Mouse (Mus musculus) lung, postnatal 0 days (tissue): ENCODE measurements around the gene Olfr1156. TPM values are rescaled to one million over a fixed set of nuclear protein-coding genes. Genes with fewer than 3 reads are reported as not detected.

Source experiments
- ATAC-seq: fragments of 200-750 bp; cut with Nextera tagmentation; 2 replicates; pipeline ENCODE4 v1.8.0; 2017; ENCODE audit warnings: moderate library complexity
- DNase-seq: peaks from one replicate; pipeline ENCODE4 v3.0.0-alpha.2; 2016; ENCODE audit warnings: low spot score
- H3K27ac ChIP-seq: fragments of 300-500 bp; sonication (generic); 2 replicates; pipeline ENCODE4 v1.5.1; 2014; ENCODE audit warnings: antibody characterized with exemption, mild to moderate bottlenecking, low read length, mixed read lengths
- H3K27me3 ChIP-seq: fragments of 300-500 bp; sonication (generic); replicated peaks from 2 replicates; pipeline ENCODE4 v1.6.1; 2014; ENCODE audit warnings: low read length, mixed read lengths; ENCODE audit not compliant: insufficient read depth
- H3K36me3 ChIP-seq: fragments of 300-500 bp; sonication (generic); 2 replicates; pipeline ENCODE4 v1.6.1; 2014; ENCODE audit warnings: low read length, mixed read lengths; ENCODE audit not compliant: insufficient read depth
- H3K4me1 ChIP-seq: fragments of 300-500 bp; sonication (generic); 2 replicates; pipeline ENCODE4 v1.6.1; 2014; ENCODE audit warnings: antibody characterized with exemption, low read depth, low read length, mixed read lengths; ENCODE audit not compliant: insufficient read depth
- H3K4me2 ChIP-seq: fragments of 300-500 bp; sonication (generic); replicated peaks from 2 replicates; pipeline ENCODE4 v1.6.1; 2014; ENCODE audit warnings: low read depth, mild to moderate bottlenecking, low read length, moderate library complexity, mixed read lengths
- H3K4me3 ChIP-seq: fragments of 300-500 bp; sonication (generic); 2 replicates; pipeline ENCODE4 v1.5.1; 2014; ENCODE audit warnings: low read depth, low read length
- H3K9ac ChIP-seq: fragments of 300-500 bp; sonication (generic); replicated peaks from 2 replicates; pipeline ENCODE4 v1.6.1; 2014; ENCODE audit warnings: low read depth, mild to moderate bottlenecking
- H3K9me3 ChIP-seq: fragments of 300-500 bp; sonication (generic); 2 replicates; pipeline ENCODE4 v1.6.1; 2016; ENCODE audit warnings: low read length, mixed read lengths
- CTCF ChIP-seq: IDR thresholded peaks from 2 replicates; pipeline ENCODE4 v1.5.1; 2016; ENCODE audit warnings: antibody characterized with exemption, mild to moderate bottlenecking
- EP300 ChIP-seq: IDR thresholded peaks from 2 replicates; pipeline ENCODE4 v1.6.1; 2016; ENCODE audit warnings: antibody characterized with exemption, mild to moderate bottlenecking, control low read depth
- WGBS: fragments of 180-500 bp; shearing (Covaris S2); extraction: QIAGEN DNeasy Blood & Tissue Kit; methylation state at CpG from one replicate; pipeline ENCODE4 v1.1.7; 2014; 5-methylcytosine and 5-hydroxymethylcytosine counted together
- polyA plus RNA-seq: library from polyadenylated mRNA; unstranded; fragments of >200 nt; fragmentation: Nextera tagmentation; extraction: Ambion mirVana; gene quantifications from 2 replicates; pipeline ENCODE4 v1.2.1, GENCODE M21; 2015

The Olfr1156 gene
- not detected in 2 replicates for polyA plus RNA-seq

DNA sequence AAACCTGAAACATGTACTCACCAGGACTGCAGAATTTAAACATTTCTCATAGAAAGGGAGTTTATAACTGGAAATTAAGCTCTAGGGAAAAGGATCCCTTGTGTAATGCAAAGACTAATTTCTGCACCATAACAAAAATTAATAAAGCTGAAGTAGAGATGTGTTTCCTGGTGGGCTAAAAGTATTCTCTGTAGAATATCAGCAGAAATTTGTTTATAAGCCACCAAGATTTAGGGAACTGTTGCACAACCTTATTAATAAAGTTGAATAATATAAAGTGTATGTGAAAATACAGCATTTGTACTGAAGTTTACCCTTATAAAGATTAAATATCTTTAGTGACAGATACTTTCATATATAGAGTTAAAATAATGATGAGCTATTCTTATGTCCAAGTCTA lies at the start of gene Olfr1156:
Gene Olfr1156 (minus strand): TSS at position 101 of the 400 bp plus-strand sequence.
- Histone ChIP-seq H3K27ac (no peak within 1 kb of the TSS), H3K4me1 (no peaks in the 10 kb centered on the region), H3K27me3 (no peaks in the 10 kb centered on the region), H3K4me2 (no peak within 1 kb of the TSS), H3K9ac (no peak within 1 kb of the TSS), H3K9me3 (no peaks in the 10 kb centered on the region), H3K36me3 (no peaks in the 10 kb centered on the region), H3K4me3 (no peak within 1 kb of the TSS)
- no peak for ATAC-seq
- TF ChIP-seq EP300: no peak
- TF ChIP-seq CTCF: no peak
- no peak for DNase-seq

DNA sequence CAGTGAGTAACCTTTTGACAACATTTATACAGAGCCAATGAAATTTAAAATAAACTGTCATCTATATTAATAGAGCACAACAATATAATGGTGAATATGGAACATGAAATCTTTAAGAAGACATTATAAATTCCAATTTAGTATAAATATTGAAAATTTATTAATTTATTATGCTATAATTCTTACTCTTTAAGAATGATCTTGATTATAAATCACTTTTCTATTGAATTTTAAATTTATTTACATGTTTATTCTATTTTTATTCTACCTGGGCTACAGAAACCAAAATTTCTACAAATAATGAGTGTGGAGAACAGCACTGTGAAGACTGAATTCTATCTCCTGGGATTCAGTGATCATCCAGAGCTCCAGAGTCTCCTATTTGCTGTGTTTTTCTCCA lies 36.9 kb upstream of the Olfr1156 start, which contains the start of gene Olfr1158:
Gene Olfr1158 (plus strand): TSS at position 301 of the 400 bp plus-strand sequence.
- TF ChIP-seq CTCF: no peak
- no peak for TF ChIP-seq EP300
- H3K27ac ChIP-seq: no peak within 1 kb of the TSS
- no peaks in the 10 kb centered on the region for H3K4me1 ChIP-seq
- no peaks in the 10 kb centered on the region for H3K27me3 ChIP-seq
- no peak within 1 kb of the TSS for H3K4me2 ChIP-seq
- no peaks in the 10 kb centered on the region for H3K9me3 ChIP-seq
- H3K36me3 ChIP-seq: no peaks in the 10 kb centered on the region
- DNase-seq (no peak), ATAC-seq (no peak)
- no peak within 1 kb of the TSS for H3K9ac ChIP-seq
- H3K4me3 ChIP-seq: no peak within 1 kb of the TSS

DNA sequence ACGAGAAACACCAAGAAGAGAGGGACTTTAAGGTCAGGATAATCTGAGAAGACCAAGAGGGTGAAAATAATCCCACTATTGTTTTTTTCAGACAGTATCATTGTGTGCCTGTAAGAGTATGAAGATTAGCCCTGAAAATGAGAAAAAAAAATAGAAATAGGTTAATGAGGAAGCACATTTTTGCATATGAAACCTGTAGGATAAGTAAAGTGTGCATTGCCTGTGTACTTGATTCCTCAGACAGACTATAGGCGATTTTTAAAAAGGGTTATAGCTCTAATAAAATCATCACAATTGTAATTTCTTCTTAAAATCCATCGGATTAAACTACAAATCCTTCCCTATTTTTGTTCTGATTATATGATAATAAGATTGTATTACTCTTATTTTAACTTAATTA lies 21.7 kb upstream of the Olfr1156 start, which contains the start of gene Olfr74:
Gene Olfr74 (minus strand): TSS at position 101 of the 400 bp plus-strand sequence.
- no peak within 1 kb of the TSS for H3K9ac ChIP-seq
- WGBS: 68% methylated on average over 3 of the region's 3 CpGs
- no peaks in the 10 kb centered on the region for H3K27me3 ChIP-seq
- H3K4me1 ChIP-seq: no peaks in the 10 kb centered on the region
- no peaks in the 10 kb centered on the region for H3K9me3 ChIP-seq
- no peak for ATAC-seq
- TF ChIP-seq EP300: no peak
- TF ChIP-seq CTCF: no peak
- DNase-seq: no peak
- no peaks in the 10 kb centered on the region for H3K36me3 ChIP-seq
- no peak within 1 kb of the TSS for H3K27ac ChIP-seq
- no peak within 1 kb of the TSS for H3K4me3 ChIP-seq
- no peak within 1 kb of the TSS for H3K4me2 ChIP-seq

DNA sequence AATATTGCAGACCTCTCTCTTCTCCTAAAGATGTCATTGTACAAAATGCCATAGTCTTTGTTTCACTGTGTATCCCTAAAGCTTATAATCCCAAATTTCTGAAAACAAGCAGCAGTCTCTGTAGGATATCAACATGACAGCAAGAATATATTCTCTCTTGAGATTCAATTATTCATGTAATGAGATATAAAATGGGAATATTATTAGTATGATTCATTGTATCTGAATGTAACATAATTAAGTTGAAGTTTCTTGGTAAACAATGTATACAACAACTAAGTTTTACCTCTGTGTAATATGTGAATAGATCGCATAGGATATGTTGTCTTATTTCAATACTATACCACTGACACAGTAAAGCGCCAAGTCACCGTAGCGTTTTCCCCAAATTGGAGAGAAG lies 15.3 kb upstream of the Olfr1156 start, which contains the start of gene Olfr1157:
Gene Olfr1157 (minus strand): TSS at position 101 of the 400 bp plus-strand sequence.
- Histone ChIP-seq H3K4me3 (no peak within 1 kb of the TSS), H3K4me1 (no peaks in the 10 kb centered on the region), H3K9ac (no peak within 1 kb of the TSS), H3K27ac (no peak within 1 kb of the TSS), H3K4me2 (no peak within 1 kb of the TSS), H3K27me3 (no peaks in the 10 kb centered on the region), H3K36me3 (no peaks in the 10 kb centered on the region), H3K9me3 (no peaks in the 10 kb centered on the region)
- TF ChIP-seq EP300 (no peak), CTCF (no peak)
- no peak for ATAC-seq
- 94% methylated on average over 4 of the region's 4 CpGs for WGBS
- DNase-seq: no peak

DNA sequence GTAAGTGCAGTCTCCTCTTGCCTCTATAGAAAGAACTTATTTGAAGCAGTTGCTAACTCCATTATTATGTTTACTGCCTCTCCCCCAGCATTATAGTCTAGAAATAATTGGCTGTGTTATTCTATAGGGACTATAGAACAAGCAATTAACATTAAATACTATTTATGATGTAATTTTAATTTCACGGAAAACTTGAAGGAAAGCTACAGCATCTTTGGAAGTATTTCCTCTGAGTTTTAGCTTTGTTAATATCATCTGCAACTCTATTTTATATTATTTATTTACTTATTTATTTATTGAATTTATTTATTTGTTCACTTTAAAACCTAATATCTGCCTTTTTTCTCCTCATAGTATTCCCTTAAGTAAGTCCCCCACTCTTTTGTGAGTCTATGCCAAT lies 7.9 kb downstream of the Olfr1156 start, which contains the start of gene Olfr1155:
Gene Olfr1155 (minus strand): TSS at position 101 of the 400 bp plus-strand sequence.
- Histone ChIP-seq H3K27ac (no peak within 1 kb of the TSS), H3K4me2 (no peak within 1 kb of the TSS), H3K4me3 (no peak within 1 kb of the TSS), H3K36me3 (no peaks in the 10 kb centered on the region), H3K9ac (no peak within 1 kb of the TSS), H3K4me1 (no peaks in the 10 kb centered on the region), H3K9me3 (no peaks in the 10 kb centered on the region), H3K27me3 (no peaks in the 10 kb centered on the region)
- no peak for DNase-seq
- no peak for TF ChIP-seq CTCF
- TF ChIP-seq EP300: no peak
- WGBS: 97% methylated on average over 1 of the region's 1 CpGs
- no peak for ATAC-seq

DNA sequence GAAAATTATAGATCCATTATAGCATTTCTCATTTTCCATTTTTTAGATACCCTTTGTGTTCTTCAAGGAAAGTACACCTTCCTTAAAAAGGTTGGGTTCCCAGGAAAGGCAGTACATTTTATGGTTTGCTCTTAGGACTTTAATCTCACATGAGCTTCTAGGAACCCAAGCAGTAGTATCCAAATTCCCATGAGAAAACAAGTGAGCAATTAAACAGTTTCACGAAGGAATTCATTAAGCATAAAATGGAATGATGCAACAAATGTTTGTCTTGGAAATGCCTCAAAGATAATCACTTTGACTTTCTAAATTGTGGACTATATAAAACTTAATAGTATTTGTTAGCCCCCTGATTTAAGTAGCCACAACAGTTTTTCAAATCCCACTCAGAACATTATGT lies 47.8 kb downstream of the Olfr1156 start, which contains the start of gene Olfr1154:
Gene Olfr1154 (minus strand): TSS at position 101 of the 400 bp plus-strand sequence.
- Histone ChIP-seq H3K27me3 (no peaks in the 10 kb centered on the region), H3K27ac (no peak within 1 kb of the TSS), H3K4me1 (no peaks in the 10 kb centered on the region), H3K36me3 (no peaks in the 10 kb centered on the region), H3K9ac (no peak within 1 kb of the TSS), H3K9me3 (no peaks in the 10 kb centered on the region), H3K4me2 (no peak within 1 kb of the TSS), H3K4me3 (no peak within 1 kb of the TSS)
- TF ChIP-seq EP300 (no peak), CTCF (no peak)
- DNase-seq: no peak
- no peak for ATAC-seq
- 80% methylated on average over 1 of the region's 1 CpGs for WGBS

Other genes starting within 250 kb of the Olfr1156 start
- not detected in 2 replicates for gene Olfr1137, start 239.9 kb downstream of the Olfr1156 start, polyA plus RNA-seq
- gene Olfr1138, start 213.1 kb downstream of the Olfr1156 start, polyA plus RNA-seq: not detected in 2 replicates
- gene Olfr1140, start 209.3 kb downstream of the Olfr1156 start, polyA plus RNA-seq: not detected in 2 replicates
- gene Olfr1141, start 199.1 kb downstream of the Olfr1156 start, polyA plus RNA-seq: not detected in 2 replicates
- not detected in 2 replicates for gene Olfr152, start 173.6 kb downstream of the Olfr1156 start, polyA plus RNA-seq
- not detected in 2 replicates for gene Olfr1143, start 152.5 kb downstream of the Olfr1156 start, polyA plus RNA-seq
- not detected in 2 replicates for gene Olfr1145, start 143.3 kb downstream of the Olfr1156 start, polyA plus RNA-seq
- not detected in 2 replicates for gene Olfr1148, start 122.6 kb downstream of the Olfr1156 start, polyA plus RNA-seq
- not detected in 2 replicates for gene Olfr1150-ps1, start 109.1 kb downstream of the Olfr1156 start, polyA plus RNA-seq
- gene Olfr1151, start 97.2 kb downstream of the Olfr1156 start, polyA plus RNA-seq: not detected in 2 replicates
- not detected in 2 replicates for gene Olfr1152, start 86.6 kb downstream of the Olfr1156 start, polyA plus RNA-seq
- not detected in 2 replicates for gene Olfr1153, start 58.1 kb downstream of the Olfr1156 start, polyA plus RNA-seq
- gene Olfr1154, start 47.9 kb downstream of the Olfr1156 start, polyA plus RNA-seq: not detected in 2 replicates
- gene Olfr1155, start 8.0 kb downstream of the Olfr1156 start, polyA plus RNA-seq: not detected in 2 replicates
- gene Olfr1157, start 15.2 kb upstream of the Olfr1156 start, polyA plus RNA-seq: not detected in 2 replicates
- gene Olfr74, start 21.6 kb upstream of the Olfr1156 start, polyA plus RNA-seq: not detected in 2 replicates
- gene Olfr1158, start 37.0 kb upstream of the Olfr1156 start, polyA plus RNA-seq: not detected in 2 replicates
- gene Olfr1160, start 55.2 kb upstream of the Olfr1156 start, polyA plus RNA-seq: not detected in 2 replicates
- not detected in 2 replicates for gene Olfr1161, start 69.7 kb upstream of the Olfr1156 start, polyA plus RNA-seq
- gene Olfr73, start 84.6 kb upstream of the Olfr1156 start, polyA plus RNA-seq: not detected in 2 replicates
- not detected in 2 replicates for gene Olfr1162, start 98.0 kb upstream of the Olfr1156 start, polyA plus RNA-seq
- gene Olfr1163, start 118.7 kb upstream of the Olfr1156 start, polyA plus RNA-seq: not detected in 2 replicates
- gene Olfr1164, start 140.9 kb upstream of the Olfr1156 start, polyA plus RNA-seq: not detected in 2 replicates
- not detected in 2 replicates for gene Olfr1166, start 175.2 kb upstream of the Olfr1156 start, polyA plus RNA-seq
- gene Olfr1167, start 202.1 kb upstream of the Olfr1156 start, polyA plus RNA-seq: not detected in 2 replicates
- not detected in 2 replicates for gene Olfr1168, start 228.8 kb upstream of the Olfr1156 start, polyA plus RNA-seq